Mouse (Mus musculus) neural tube, embryonic 12.5 days (tissue): Measurements from ENCODE around the gene Akap6. TPM values are rescaled to one million over a fixed set of nuclear protein-coding genes. Genes with fewer than 3 reads are reported as not detected.

Experiments used
- ATAC-seq: fragments of 200-750 bp; cut with Nextera tagmentation; 2 replicates; pipeline ENCODE4 v1.8.0; 2017; ENCODE audit warnings: low read depth, mild to moderate bottlenecking, moderate TSS enrichment, moderate library complexity; ENCODE audit not compliant: low FRiP score
- H3K27ac ChIP-seq: fragments of 300-500 bp; sonication (generic); 2 replicates; pipeline ENCODE4 v1.5.1; 2016
- H3K27me3 ChIP-seq: fragments of 300-500 bp; sonication (generic); replicated peaks from 2 replicates; pipeline ENCODE4 v1.6.1; 2016; ENCODE audit warnings: mild to moderate bottlenecking
- H3K36me3 ChIP-seq: fragments of 300-500 bp; sonication (generic); 2 replicates; pipeline ENCODE4 v1.6.1; 2016; ENCODE audit warnings: mild to moderate bottlenecking
- H3K4me1 ChIP-seq: fragments of 300-500 bp; sonication (generic); 2 replicates; pipeline ENCODE4 v1.6.1; 2016
- H3K4me2 ChIP-seq: fragments of 300-500 bp; sonication (generic); replicated peaks from 2 replicates; pipeline ENCODE4 v1.6.1; 2016; ENCODE audit warnings: mild to moderate bottlenecking
- H3K4me3 ChIP-seq: fragments of 300-500 bp; sonication (generic); 2 replicates; pipeline ENCODE4 v1.5.1; 2016
- H3K9ac ChIP-seq: fragments of 300-500 bp; sonication (generic); 2 replicates; pipeline ENCODE4 v1.6.1; 2016; ENCODE audit warnings: mild to moderate bottlenecking
- H3K9me3 ChIP-seq: fragments of 300-500 bp; sonication (generic); 2 replicates; pipeline ENCODE4 v1.6.1; 2016; ENCODE audit warnings: mild to moderate bottlenecking
- WGBS: fragments of 180-500 bp; shearing (Covaris S2); methylation state at CpG from one replicate; pipeline ENCODE4 v1.1.7; 2016; 5-methylcytosine and 5-hydroxymethylcytosine counted together
- polyA plus RNA-seq: library from polyadenylated mRNA; unstranded; fragments of >200 nt; fragmentation: Nextera tagmentation; extraction: Ambion mirVana; gene quantifications from 2 replicates; pipeline ENCODE4 v1.2.1, GENCODE M21; 2016

The Akap6 gene
- polyA plus RNA-seq, 1 experiment from 2014 or later: 29.5 TPM

DNA sequence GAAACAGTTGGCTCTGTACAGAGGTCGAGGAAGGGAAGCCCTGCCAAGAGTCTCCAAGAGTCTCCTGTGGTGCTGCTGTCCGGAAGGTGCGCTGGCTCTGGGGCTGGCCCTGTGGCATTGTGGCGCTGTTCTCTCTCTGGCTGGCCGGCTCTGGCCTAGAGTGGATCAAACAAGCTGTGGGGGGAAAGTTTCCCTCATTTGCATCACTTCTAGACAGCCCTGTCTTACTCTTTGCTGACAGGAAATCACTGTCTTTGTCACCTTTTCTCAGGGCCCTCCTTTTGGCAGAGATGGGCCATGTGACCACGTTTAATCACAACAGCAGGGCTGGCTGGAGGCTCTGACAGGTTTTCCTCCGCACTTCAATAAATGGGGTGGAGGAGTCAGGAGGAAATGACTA lies 333.6 kb downstream of the Akap6 start:
- Histone ChIP-seq H3K4me1 (peaks cover 11% of the 10 kb centered on the region), H3K9ac (no peak overlapping the region), H3K4me3 (no peak overlapping the region), H3K4me2 (peak overlapping the region; percentile 29), H3K9me3 (no peaks in the 10 kb centered on the region), H3K27me3 (no peaks in the 10 kb centered on the region), H3K36me3 (no peaks in the 10 kb centered on the region), H3K27ac (peak overlapping the region; percentile 43; the same call in 1 of the 2 replicates)
- peak; percentile 89 for ATAC-seq
- WGBS: 4% methylated on average over 7 of the region's 7 CpGs

GRCm38 (mm10) chr12:53033404-53033913 lies 334.3 kb downstream of the Akap6 start:
- no peaks in the 10 kb centered on the region for H3K9me3 ChIP-seq
- H3K27me3 ChIP-seq: no peaks in the 10 kb centered on the region
- H3K36me3 ChIP-seq: no peaks in the 10 kb centered on the region
- H3K9ac ChIP-seq: no peak overlapping the region
- WGBS: 13% methylated on average over 14 of the region's 14 CpGs
- peaks cover 11% of the 10 kb centered on the region for H3K4me1 ChIP-seq
- ATAC-seq: peak; percentile 84
- H3K4me2 ChIP-seq: peak overlapping the region; percentile 29
- no peak overlapping the region for H3K27ac ChIP-seq
- no peak overlapping the region for H3K4me3 ChIP-seq

DNA sequence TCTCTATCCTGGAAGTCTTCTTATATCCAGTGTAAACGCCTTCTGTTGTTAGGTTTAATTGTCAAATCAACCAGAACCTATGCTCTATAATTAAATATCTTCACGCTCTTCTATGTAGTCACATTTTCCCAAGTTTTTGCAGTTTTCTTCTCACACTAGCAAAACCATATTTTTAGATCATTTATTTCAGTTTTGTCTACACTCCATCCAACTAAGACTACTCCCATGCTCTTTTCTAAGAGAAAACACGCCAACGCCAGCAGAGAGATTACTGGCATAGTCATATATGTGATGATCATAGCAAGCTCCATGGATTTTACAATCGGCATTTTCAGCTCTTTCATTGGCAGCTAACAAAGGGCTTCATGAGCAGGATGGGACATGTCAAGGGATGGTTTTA lies 341.5 kb downstream of the Akap6 start:
- Histone ChIP-seq H3K4me3 (no peak overlapping the region), H3K36me3 (no peaks in the 10 kb centered on the region), H3K27ac (no peak overlapping the region), H3K9me3 (no peaks in the 10 kb centered on the region), H3K9ac (no peak overlapping the region), H3K27me3 (no peaks in the 10 kb centered on the region), H3K4me1 (no peaks in the 10 kb centered on the region), H3K4me2 (no peak overlapping the region)
- ATAC-seq: no peak
- WGBS: 96% methylated on average over 5 of the region's 5 CpGs

DNA sequence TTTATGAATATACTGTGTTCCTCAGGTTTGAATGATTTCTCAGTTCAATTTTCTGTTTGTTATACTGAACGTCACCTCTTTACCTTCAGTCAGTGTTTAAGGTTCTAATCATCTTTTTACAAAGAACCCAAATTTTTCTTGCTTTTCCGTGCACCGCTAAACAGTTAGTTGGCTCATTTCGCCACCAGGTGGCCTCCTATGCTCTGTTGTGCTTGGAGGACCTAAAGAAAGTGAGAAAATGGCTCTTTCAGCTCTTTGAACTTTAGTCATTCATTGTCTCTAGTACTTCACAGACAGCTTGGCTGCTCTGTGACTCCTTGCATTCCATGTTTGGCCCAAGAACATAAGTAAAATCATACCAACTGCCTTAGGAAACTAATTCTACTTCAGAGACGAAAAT lies 343.6 kb downstream of the Akap6 start:
- 19% methylated on average over 5 of the region's 5 CpGs for WGBS
- no peak overlapping the region for H3K4me3 ChIP-seq
- H3K36me3 ChIP-seq: no peaks in the 10 kb centered on the region
- no peaks in the 10 kb centered on the region for H3K4me1 ChIP-seq
- no peak overlapping the region for H3K27ac ChIP-seq
- no peak overlapping the region for H3K9ac ChIP-seq
- H3K9me3 ChIP-seq: no peaks in the 10 kb centered on the region
- H3K4me2 ChIP-seq: no peak overlapping the region
- no peak for ATAC-seq
- H3K27me3 ChIP-seq: no peaks in the 10 kb centered on the region

- Histone ChIP-seq H3K9me3 (no peaks in the 10 kb centered on the region), H3K4me2 (no peak overlapping the region), H3K27me3 (no peaks in the 10 kb centered on the region), H3K9ac (no peak overlapping the region), H3K27ac (no peak overlapping the region), H3K36me3 (no peaks in the 10 kb centered on the region), H3K4me3 (no peak overlapping the region), H3K4me1 (peaks cover 28% of the 10 kb centered on the region)
- WGBS: 94% methylated on average over 7 of the region's 7 CpGs
- no peak for ATAC-seq
Observed at GRCm38 (mm10) chr12:53057606-53058005, 358.4 kb downstream of the Akap6 start.

DNA sequence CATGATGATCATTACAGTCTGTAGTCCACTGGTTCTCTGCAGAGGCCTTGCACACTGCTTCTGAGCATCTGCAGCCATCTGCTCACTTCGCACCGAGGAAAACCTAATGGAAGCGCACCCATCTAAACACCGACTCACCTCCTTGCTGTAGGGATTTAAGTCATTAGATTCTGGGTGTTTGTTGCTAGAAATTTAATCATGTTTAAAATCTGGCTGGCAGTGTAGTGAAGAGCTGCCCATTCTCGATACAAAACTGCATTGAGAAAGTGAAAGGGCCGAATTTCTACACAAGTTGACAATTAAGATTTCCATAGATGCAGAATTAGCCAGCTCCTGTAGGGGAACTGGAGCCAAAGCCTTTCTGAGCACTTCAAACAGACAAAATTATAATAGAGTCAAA lies 361.7 kb downstream of the Akap6 start:
- H3K9ac ChIP-seq: no peak overlapping the region
- peak overlapping the region; percentile 40 for H3K4me2 ChIP-seq

GRCm38 (mm10) chr12:53061466-53062124 lies 362.4 kb downstream of the Akap6 start:
- H3K9me3 ChIP-seq: no peaks in the 10 kb centered on the region
- no peak overlapping the region for H3K9ac ChIP-seq
- no peaks in the 10 kb centered on the region for H3K36me3 ChIP-seq
- WGBS: 4% methylated on average over 7 of the region's 7 CpGs
- no peak overlapping the region for H3K4me3 ChIP-seq
- no peak overlapping the region for H3K27ac ChIP-seq
- ATAC-seq: no peak
- peaks cover 53% of the 10 kb centered on the region for H3K4me1 ChIP-seq
- no peaks in the 10 kb centered on the region for H3K27me3 ChIP-seq
- peak overlapping the region; percentile 40 for H3K4me2 ChIP-seq

More for the DNA sequence above, 361.7 kb downstream of the Akap6 start:
- WGBS: 33% methylated on average over 6 of the region's 6 CpGs
- ATAC-seq: no peak
- Histone ChIP-seq H3K9me3 (no peaks in the 10 kb centered on the region), H3K36me3 (no peaks in the 10 kb centered on the region), H3K27ac (peak overlapping the region; percentile 59; the same call in 1 of the 2 replicates), H3K27me3 (no peaks in the 10 kb centered on the region), H3K4me1 (peaks cover 46% of the 10 kb centered on the region), H3K4me3 (no peak overlapping the region)

- no peak overlapping the region for H3K4me3 ChIP-seq
- peak; percentile 38; the same call in 1 of the 2 replicates for ATAC-seq
- no peak overlapping the region for H3K27ac ChIP-seq
- H3K27me3 ChIP-seq: no peaks in the 10 kb centered on the region
- no peak overlapping the region for H3K9ac ChIP-seq
- no peaks in the 10 kb centered on the region for H3K9me3 ChIP-seq
- 11% methylated on average over 9 of the region's 9 CpGs for WGBS
- peaks cover 53% of the 10 kb centered on the region for H3K4me1 ChIP-seq
- peak overlapping the region; percentile 40; the same call in 1 of the 2 replicates for H3K4me2 ChIP-seq
- H3K36me3 ChIP-seq: no peaks in the 10 kb centered on the region
Observed at GRCm38 (mm10) chr12:53063003-53063402, 363.8 kb downstream of the Akap6 start.

- WGBS: 23% methylated on average over 4 of the region's 4 CpGs
- peak overlapping the region; percentile 35 for H3K4me2 ChIP-seq
- no peak overlapping the region for H3K4me3 ChIP-seq
- H3K27me3 ChIP-seq: no peaks in the 10 kb centered on the region
- peaks cover 60% of the 10 kb centered on the region for H3K4me1 ChIP-seq
- no peaks in the 10 kb centered on the region for H3K36me3 ChIP-seq
- no peak overlapping the region for H3K27ac ChIP-seq
- no peaks in the 10 kb centered on the region for H3K9me3 ChIP-seq
- ATAC-seq: peak; percentile 81
- no peak overlapping the region for H3K9ac ChIP-seq
Observed at GRCm38 (mm10) chr12:53064241-53064760, 365.1 kb downstream of the Akap6 start.

DNA sequence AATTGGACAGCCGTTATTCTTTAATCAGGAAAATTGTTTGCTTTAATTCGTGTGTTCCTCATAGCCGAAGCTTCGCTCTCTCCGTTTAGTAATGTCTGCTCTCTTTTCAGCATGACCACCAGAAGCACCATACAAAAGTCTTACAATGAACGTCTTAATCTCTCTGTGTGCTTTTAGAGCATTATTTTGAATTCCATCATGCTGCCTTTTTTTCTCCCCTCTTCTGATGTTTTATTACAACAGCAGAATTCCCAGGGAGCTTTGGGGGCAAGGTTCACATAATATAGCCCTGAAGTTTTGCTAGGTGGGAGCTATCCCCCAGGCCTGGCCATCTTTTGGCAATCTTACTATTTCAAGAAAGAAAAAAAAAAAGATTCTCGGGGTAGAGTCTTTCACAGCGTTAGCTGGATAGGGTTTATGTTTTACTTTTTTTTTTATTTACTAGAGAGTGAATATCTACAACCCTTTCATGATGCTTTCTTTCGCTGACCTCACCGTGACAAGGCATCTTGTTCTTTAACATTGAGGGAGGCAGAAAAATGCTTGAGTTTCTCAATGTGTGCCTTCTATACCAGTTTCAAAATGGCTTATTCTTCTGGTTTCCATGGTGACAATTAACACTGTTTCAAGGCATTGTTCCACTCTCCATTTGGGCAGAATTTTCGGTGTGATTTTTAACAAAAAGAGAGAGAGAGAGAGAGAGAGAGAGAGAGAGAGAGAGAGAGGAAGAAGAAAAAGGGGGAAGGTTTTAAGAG lies 366.0 kb downstream of the Akap6 start:
- no peak overlapping the region for H3K4me3 ChIP-seq
- H3K27me3 ChIP-seq: no peaks in the 10 kb centered on the region
- ATAC-seq: no peak
- 15% methylated on average over 11 of the region's 11 CpGs for WGBS
- H3K4me1 ChIP-seq: peaks cover 60% of the 10 kb centered on the region
- H3K9ac ChIP-seq: no peak overlapping the region
- H3K9me3 ChIP-seq: no peaks in the 10 kb centered on the region
- no peaks in the 10 kb centered on the region for H3K36me3 ChIP-seq
- H3K4me2 ChIP-seq: peak overlapping the region; percentile 35; the same call in 1 of the 2 replicates
- H3K27ac ChIP-seq: peak overlapping the region; percentile 13; the same call in 1 of the 2 replicates

DNA sequence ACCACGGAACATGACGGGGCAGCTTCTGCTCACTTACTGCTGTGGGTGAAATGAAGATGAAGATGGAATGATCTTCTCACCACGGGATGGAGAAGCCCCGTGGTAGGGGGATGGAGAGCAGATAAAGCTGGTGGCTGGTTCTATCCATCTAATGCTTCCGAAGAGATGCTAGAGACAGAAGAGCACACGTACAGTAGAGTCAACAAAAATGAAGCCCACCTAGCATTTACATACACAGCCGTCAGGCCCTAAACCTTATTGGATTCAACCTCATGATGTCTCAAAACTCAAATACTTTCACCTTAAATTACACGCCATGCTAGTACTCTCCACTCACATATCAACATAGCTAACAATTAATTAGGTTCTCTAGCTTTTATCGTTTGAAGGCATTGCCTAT lies 367.1 kb downstream of the Akap6 start:
- H3K4me1 ChIP-seq: peaks cover 56% of the 10 kb centered on the region

DNA sequence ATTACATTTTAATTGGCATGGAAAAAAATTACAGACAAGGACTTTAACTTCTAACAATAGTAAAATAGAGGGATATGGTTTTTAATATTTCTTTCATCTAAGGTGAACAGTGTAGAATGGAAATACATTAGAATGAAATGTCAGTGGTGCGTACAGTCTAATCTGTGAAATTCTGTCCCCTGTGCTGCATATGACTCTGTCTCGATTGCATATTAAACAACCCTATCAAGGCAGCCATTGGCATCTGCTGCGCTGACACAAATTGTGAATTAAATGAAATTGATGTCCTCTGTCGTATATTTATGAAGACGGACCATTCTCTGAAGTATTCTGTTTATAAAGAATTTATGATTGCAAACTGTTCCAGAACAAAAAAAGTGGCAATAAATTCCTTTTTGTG lies 371.7 kb downstream of the Akap6 start:
- Histone ChIP-seq H3K9ac (no peak overlapping the region), H3K27me3 (no peaks in the 10 kb centered on the region), H3K4me1 (peaks cover 25% of the 10 kb centered on the region; the same call in 1 of the 2 replicates), H3K4me2 (no peak overlapping the region), H3K27ac (no peak overlapping the region), H3K36me3 (no peaks in the 10 kb centered on the region), H3K4me3 (no peak overlapping the region), H3K9me3 (no peaks in the 10 kb centered on the region)
- 0 out of 2 replicates have a peak, but pooled peaks have one; percentile 33 for ATAC-seq
- WGBS: 27% methylated on average over 5 of the region's 5 CpGs

More for the DNA sequence above, 367.1 kb downstream of the Akap6 start:
- no peak overlapping the region for H3K9ac ChIP-seq
- no peak overlapping the region for H3K4me2 ChIP-seq
- no peaks in the 10 kb centered on the region for H3K9me3 ChIP-seq
- 65% methylated on average over 9 of the region's 9 CpGs for WGBS
- no peak overlapping the region for H3K4me3 ChIP-seq
- no peaks in the 10 kb centered on the region for H3K36me3 ChIP-seq
- no peak for ATAC-seq
- H3K27me3 ChIP-seq: no peaks in the 10 kb centered on the region
- no peak overlapping the region for H3K27ac ChIP-seq
